Mouse (Mus musculus) bone marrow, adult 2 months (tissue): Measurements from ENCODE around the gene Klre1.

Experiments
- CTCF ChIP-seq: fragments of 200-500 bp; IDR thresholded peaks from 2 replicates; pipeline ENCODE4 v1.5.1; 2011; ENCODE audit warnings: low read length, control low read depth; ENCODE audit not compliant: control insufficient read depth, insufficient read depth
- POLR2A ChIP-seq: fragments of 200-500 bp; IDR thresholded peaks from 2 replicates; pipeline ENCODE4 v1.6.1; 2011; ENCODE audit warnings: low read depth, mild to moderate bottlenecking, control low read depth, low read length, borderline replicate concordance; ENCODE audit not compliant: control insufficient read depth

- TF ChIP-seq POLR2A (no peak), CTCF (no peak)
Measured at GRCm38 (mm10) chr6:129538555-129538954, 39.1 kb upstream of the Klre1 start.
